Mouse (Mus musculus) forebrain, embryonic 14.5 days (tissue): ENCODE measurements around the gene Armcx1. TPM values are rescaled to one million over a fixed set of nuclear protein-coding genes. Genes with fewer than 3 reads are reported as not detected.
"Not testable (repeated sequence)": the region's sequence is repeated elsewhere in the genome, so short reads cannot be mapped to it uniquely, and the experiment has no call there.

Source experiments
- ATAC-seq: fragments of 200-750 bp; cut with Nextera tagmentation; 2 replicates; pipeline ENCODE4 v1.8.0; 2017; ENCODE audit warnings: mild to moderate bottlenecking, moderate library complexity
- DNase-seq: peaks from one replicate; pipeline ENCODE4 v3.0.0-alpha.2; 2015; ENCODE audit warnings: low spot score
- H3K27ac ChIP-seq: fragments of 300-500 bp; sonication (generic); 2 replicates; pipeline ENCODE4 v1.5.1; 2014; ENCODE audit warnings: low read depth, mild to moderate bottlenecking, control low read depth, low read length, moderate library complexity
- H3K27me3 ChIP-seq: fragments of 300-500 bp; sonication (generic); replicated peaks from 2 replicates; pipeline ENCODE4 v1.6.1; 2014; ENCODE audit warnings: low read length, control low read depth, mixed read lengths; ENCODE audit not compliant: control insufficient read depth, insufficient read depth
- H3K36me3 ChIP-seq: fragments of 300-500 bp; sonication (generic); 2 replicates; pipeline ENCODE4 v1.6.1; 2014; ENCODE audit warnings: low read length, control low read depth; ENCODE audit not compliant: control insufficient read depth, insufficient read depth
- H3K4me1 ChIP-seq: fragments of 300-500 bp; sonication (generic); 2 replicates; pipeline ENCODE4 v1.6.1; 2014; ENCODE audit warnings: antibody characterized with exemption, low read length, control low read depth; ENCODE audit not compliant: control insufficient read depth, insufficient read depth
- H3K4me2 ChIP-seq: fragments of 300-500 bp; sonication (generic); 2 replicates; pipeline ENCODE4 v1.6.1; 2014; ENCODE audit warnings: mild to moderate bottlenecking, control low read depth, low read length
- H3K4me3 ChIP-seq: fragments of 300-500 bp; sonication (generic); 2 replicates; pipeline ENCODE4 v1.5.1; 2014; ENCODE audit warnings: low read depth, low read length, control low read depth
- H3K9ac ChIP-seq: fragments of 300-500 bp; sonication (generic); 2 replicates; pipeline ENCODE4 v1.6.1; 2014; ENCODE audit warnings: mild to moderate bottlenecking, low read length, control low read depth, moderate library complexity
- H3K9me3 ChIP-seq: fragments of 300-500 bp; sonication (generic); replicated peaks from 2 replicates; pipeline ENCODE4 v1.6.1; 2016; ENCODE audit warnings: low read length, control low read depth, mixed read lengths; ENCODE audit not compliant: control insufficient read depth
- WGBS: fragments of 180-500 bp; shearing (Covaris S2); extraction: QIAGEN DNeasy Blood & Tissue Kit; methylation state at CpG from one replicate; pipeline ENCODE4 v1.1.7; 2014; 5-methylcytosine and 5-hydroxymethylcytosine counted together
- microRNA-seq: library from miRNA; unstranded; fragments of <30 nt; microRNA quantifications from one replicate; pipeline ENCODE4, GENCODE M21; 2016
- polyA plus RNA-seq: library from polyadenylated mRNA; unstranded; fragments of >200 nt; fragmentation: Nextera tagmentation; extraction: Ambion mirVana; gene quantifications from 2 replicates; pipeline ENCODE4 v1.2.1, GENCODE M21; 2014

Armcx1 gene
- polyA plus RNA-seq, 1 experiment from 2014 or later = 37.0 TPM

- no peak overlapping the region for H3K27ac ChIP-seq
These were observed 34.1 kb downstream of the Armcx1 start for GRCm38 (mm10) chrX:134751910-134752309.

GRCm38 (mm10) chrX:134752584-134752983, 34.8 kb downstream of the Armcx1 start:
- 24% methylated on average over 4 of the region's 4 CpGs for WGBS
- Histone ChIP-seq H3K4me2 (no peak overlapping the region), H3K4me3 (no peak overlapping the region), H3K4me1 (no peaks in the 10 kb centered on the region), H3K27ac (no peak overlapping the region), H3K27me3 (no peaks in the 10 kb centered on the region), H3K9me3 (no peaks in the 10 kb centered on the region), H3K9ac (no peak overlapping the region), H3K36me3 (no peaks in the 10 kb centered on the region)
- no peak for ATAC-seq
- DNase-seq = no peak

More at GRCm38 (mm10) chrX:134751910-134752309, 34.1 kb downstream of the Armcx1 start:
- no peak for ATAC-seq
- Histone ChIP-seq H3K36me3 (no peaks in the 10 kb centered on the region), H3K4me3 (no peak overlapping the region), H3K9me3 (no peaks in the 10 kb centered on the region), H3K4me2 (no peak overlapping the region), H3K9ac (no peak overlapping the region), H3K27me3 (no peaks in the 10 kb centered on the region), H3K4me1 (no peaks in the 10 kb centered on the region)
- WGBS = 59% methylated on average over 2 of the region's 2 CpGs
- DNase-seq = no peak

- Histone ChIP-seq H3K4me1 (no peaks in the 10 kb centered on the region), H3K27me3 (no peaks in the 10 kb centered on the region), H3K36me3 (no peaks in the 10 kb centered on the region), H3K4me3 (peak within 1 kb of the TSS; percentile 45), H3K27ac (peak within 1 kb of the TSS; percentile 65), H3K9me3 (no peaks in the 10 kb centered on the region), H3K9ac (peak within 1 kb of the TSS; percentile 80), H3K4me2 (peak within 1 kb of the TSS; percentile 54)
- WGBS = 39% methylated on average over 46 of the region's 46 CpGs
- ATAC-seq (peak; percentile 95), DNase-seq (peak; percentile 88)
These were observed 38.9 kb downstream of the Armcx1 start, which contains the start of gene Armcx3 for GRCm38 (mm10) chrX:134756434-134757292. Armcx3 (plus strand) TSS chrX:134756595.

- Histone ChIP-seq H3K9ac (peak overlapping the region; percentile 80), H3K9me3 (no peaks in the 10 kb centered on the region), H3K27me3 (no peaks in the 10 kb centered on the region), H3K36me3 (no peaks in the 10 kb centered on the region), H3K4me2 (peak overlapping the region; percentile 54), H3K4me3 (peak overlapping the region; percentile 45), H3K27ac (no peak overlapping the region; the same call in 1 of the 2 replicates), H3K4me1 (no peaks in the 10 kb centered on the region)
- WGBS = 35% methylated on average over 13 of the region's 13 CpGs
- peak; percentile 21 for DNase-seq
- 0 out of 2 replicates have a peak, but pooled peaks have one; percentile 37 for ATAC-seq
These were observed 39.7 kb downstream of the Armcx1 start for GRCm38 (mm10) chrX:134757293-134757995.

GRCm38 (mm10) chrX:134763428-134764198, 45.9 kb downstream of the Armcx1 start:
- not testable (repeated sequence) for H3K36me3 ChIP-seq, ATAC-seq, H3K4me1 ChIP-seq, H3K4me3 ChIP-seq, DNase-seq, H3K27me3 ChIP-seq, H3K9ac ChIP-seq, H3K27ac ChIP-seq, H3K9me3 ChIP-seq, H3K4me2 ChIP-seq
- 39% methylated on average over 4 of the region's 4 CpGs for WGBS

Small RNAs within 50 kb of the gene (microRNA-seq; reads per million reads assigned to microRNA genes)
- not detected for gene Mir7093

Other genes with a start within 250 kb of the Armcx1 start
- 0.09 TPM in 1 of 2 replicates, not detected in the other for gene Taf7l, start 241.5 kb upstream of the Armcx1 start, polyA plus RNA-seq
- 53.8 and 55.2 TPM in 2 replicates for gene Timm8a1, start 176.1 kb upstream of the Armcx1 start, polyA plus RNA-seq
- gene Btk, start 134.4 kb upstream of the Armcx1 start, polyA plus RNA-seq = 0.28 and 0.31 TPM in 2 replicates
- 236 and 310 TPM in 2 replicates for gene Rpl36a, start 132.3 kb upstream of the Armcx1 start, polyA plus RNA-seq
- gene Gla, start 116.8 kb upstream of the Armcx1 start, polyA plus RNA-seq = 2.3 and 3.0 TPM in 2 replicates
- gene Hnrnph2, start 116.8 kb upstream of the Armcx1 start, polyA plus RNA-seq = 108 and 109 TPM in 2 replicates
- gene Armcx4, start 31.4 kb upstream of the Armcx1 start, polyA plus RNA-seq = 6.0 and 6.2 TPM in 2 replicates
- gene Armcx6, start 33.5 kb downstream of the Armcx1 start, polyA plus RNA-seq = 25.7 and 28.9 TPM in 2 replicates
- gene Armcx3, start 38.6 kb downstream of the Armcx1 start, polyA plus RNA-seq = 70.3 and 79.9 TPM in 2 replicates
- gene Armcx2, start 91.3 kb downstream of the Armcx1 start, polyA plus RNA-seq = 72.1 and 73.4 TPM in 2 replicates
- 0.15 and 0.42 TPM in 2 replicates for gene Nxf2, start 246.8 kb downstream of the Armcx1 start, polyA plus RNA-seq